Mouse (Mus musculus) heart, postnatal 0 days (tissue): Measurements from ENCODE around the gene Ush2a.

Experiments used
- CTCF ChIP-seq: IDR thresholded peaks from 2 replicates; pipeline ENCODE4 v1.5.1; 2016; ENCODE audit warnings: antibody characterized with exemption, control low read depth, low read depth
- EP300 ChIP-seq: IDR thresholded peaks from 2 replicates; pipeline ENCODE4 v1.6.1; 2016; ENCODE audit warnings: antibody characterized with exemption, low read depth

- TF ChIP-seq CTCF (no peak), EP300 (no peak)
These were observed 604.7 kb downstream of the Ush2a start for GRCm38 (mm10) chr1:188866515-188866914.
